Mouse (Mus musculus) adrenal gland, postnatal 25 days (tissue): Measurements from ENCODE around the gene Ube2q1. TPM values are rescaled to one million over a fixed set of nuclear protein-coding genes. Genes with fewer than 3 reads are reported as not detected.
"Not testable (repeated sequence)": the region's sequence is repeated elsewhere in the genome, so short reads cannot be mapped to it uniquely, and the experiment has no call there.

ENCODE experiments used
- DNase-seq: peaks from one replicate; pipeline ENCODE4 v3.0.0; 2021; ENCODE audit warnings: mixed read lengths
- total RNA-seq: library from RNA; stranded (reverse); gene quantifications from 2 replicates; pipeline ENCODE4 v1.2.3, GENCODE M21; 2021

Gene Ube2q1
- total RNA-seq, 1 experiment from 2014 or later = 76.1 TPM

DNA sequence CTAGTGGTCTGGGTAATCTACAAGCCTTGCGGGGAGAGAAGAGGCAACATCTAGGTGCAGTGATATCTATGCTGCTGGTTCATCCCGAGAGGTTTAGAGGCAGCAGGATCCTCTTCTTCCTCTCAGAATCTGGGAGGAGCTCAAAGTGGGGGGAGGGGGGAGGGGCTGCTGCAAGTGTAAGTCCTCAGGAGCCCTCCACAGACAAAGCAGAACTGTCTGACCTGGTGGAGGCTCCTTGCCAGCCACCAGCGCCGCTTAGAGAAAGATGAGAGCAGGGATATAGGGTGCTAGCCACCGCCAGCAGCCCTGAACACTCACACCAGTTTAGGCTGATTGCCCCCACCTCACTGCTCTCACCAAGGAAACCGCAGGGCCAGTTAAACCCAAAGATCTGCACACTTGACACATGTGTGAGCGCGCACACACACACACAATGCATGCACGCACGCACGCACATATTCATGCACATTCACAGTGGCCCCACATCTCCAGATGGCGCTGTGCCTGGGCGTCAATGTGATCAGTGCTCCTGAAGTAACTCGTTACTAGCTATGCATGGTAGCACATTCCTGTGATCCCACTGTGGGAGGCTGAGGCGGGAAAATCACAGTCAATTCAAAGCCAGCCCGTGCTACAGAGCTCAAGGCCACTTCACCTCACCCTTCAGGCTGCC, 15.4 kb downstream of the Ube2q1 start:
- no peak for DNase-seq

DNA sequence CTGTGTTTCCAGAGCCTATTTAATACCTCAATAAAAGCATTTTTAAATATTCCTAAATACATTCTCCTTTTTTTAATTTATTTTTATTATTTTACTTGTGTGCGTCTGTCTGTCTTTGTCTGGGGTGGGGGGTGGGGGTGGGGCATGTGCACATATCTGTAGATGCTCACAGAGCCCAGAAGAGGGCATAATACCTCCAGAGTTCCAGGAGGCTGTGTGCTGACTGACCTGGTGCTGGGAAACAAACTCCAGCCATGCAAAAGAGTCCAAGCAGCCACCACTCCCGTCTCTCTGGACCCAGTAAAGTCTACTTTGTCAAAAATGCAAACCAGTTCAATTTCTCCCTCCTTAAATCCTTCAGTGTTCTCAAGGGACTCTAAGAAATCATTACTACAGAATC, 21.2 kb downstream of the Ube2q1 start:
- DNase-seq = no peak

DNA sequence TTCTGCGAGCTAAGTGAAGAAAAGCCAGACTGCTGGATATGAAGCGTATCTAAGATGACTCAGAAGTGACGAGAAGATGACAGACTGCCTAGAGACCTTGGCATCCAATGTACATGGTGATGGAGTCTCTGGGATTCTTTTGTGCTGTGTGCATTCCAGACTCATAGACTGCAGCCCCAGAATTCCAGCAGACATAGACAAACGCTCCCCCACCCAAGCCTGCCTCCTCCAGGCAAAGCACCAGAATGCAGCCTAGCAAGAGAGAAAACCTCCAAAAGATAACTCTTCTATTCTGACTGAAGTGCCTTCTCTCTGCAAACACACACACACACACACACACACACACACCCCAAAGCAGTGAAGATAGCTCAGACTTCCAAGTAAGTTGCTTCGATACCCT, 22.3 kb downstream of the Ube2q1 start:
- no peak for DNase-seq

DNA sequence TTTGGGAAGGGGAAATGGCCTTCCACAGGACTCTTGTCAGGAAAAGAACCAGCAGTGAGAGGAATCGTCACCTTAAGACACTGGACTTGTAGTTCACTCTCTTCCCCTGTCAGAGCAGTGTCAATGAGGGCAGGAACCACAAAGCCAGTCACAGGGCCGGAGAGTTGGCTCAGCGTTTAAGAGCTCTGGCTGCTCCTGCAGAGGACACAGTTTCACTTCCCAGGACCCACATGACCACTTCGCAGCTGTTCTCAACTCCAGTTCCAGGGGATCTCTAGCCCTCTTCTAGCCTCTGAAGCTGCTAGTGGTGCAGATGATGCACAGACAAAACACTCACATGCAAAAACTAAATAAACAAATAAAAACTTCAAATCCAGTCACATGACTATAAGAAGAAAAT, 22.9 kb downstream of the Ube2q1 start:
- no peak for DNase-seq

DNA sequence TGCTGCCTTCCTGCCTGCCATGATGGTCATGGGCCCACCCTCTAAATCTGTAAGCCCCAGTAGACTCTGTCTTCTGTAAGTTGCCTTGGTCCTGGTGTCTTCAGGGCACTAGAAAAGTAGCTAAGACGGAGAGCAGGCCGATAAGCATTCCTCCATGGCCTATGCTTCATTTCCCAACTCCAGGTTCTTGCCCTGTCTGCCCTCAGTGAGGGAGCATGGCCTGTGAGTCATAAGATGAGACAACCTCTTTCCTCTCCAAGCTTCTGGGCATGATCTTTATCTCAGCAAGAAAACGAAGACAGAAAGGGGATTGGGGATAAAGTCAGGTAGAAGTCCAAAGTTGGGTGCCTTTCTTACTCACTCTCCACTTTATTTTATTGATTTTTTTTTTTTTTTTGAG, 25.1 kb downstream of the Ube2q1 start:
- DNase-seq = no peak

DNA sequence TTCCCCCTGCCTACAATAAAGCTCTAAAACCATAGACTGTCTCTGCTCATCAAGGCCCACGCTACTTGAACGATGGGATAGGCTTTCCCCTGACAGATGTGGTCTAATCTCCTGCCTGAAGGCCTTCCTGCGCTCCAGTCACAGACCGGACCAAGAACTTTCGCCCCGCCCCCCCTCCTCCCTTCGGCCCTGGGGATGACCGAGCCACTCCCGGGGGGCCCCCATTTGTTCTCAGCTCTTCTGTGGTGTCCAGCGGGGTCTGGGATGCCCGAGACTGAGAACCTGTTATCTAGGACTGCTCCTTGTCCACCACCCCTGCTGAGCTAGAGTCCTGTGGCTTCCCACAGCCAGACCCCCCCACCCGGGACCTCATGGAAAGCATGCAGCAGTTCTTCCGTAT, 26.1 kb downstream of the Ube2q1 start:
- DNase-seq = no peak

DNA sequence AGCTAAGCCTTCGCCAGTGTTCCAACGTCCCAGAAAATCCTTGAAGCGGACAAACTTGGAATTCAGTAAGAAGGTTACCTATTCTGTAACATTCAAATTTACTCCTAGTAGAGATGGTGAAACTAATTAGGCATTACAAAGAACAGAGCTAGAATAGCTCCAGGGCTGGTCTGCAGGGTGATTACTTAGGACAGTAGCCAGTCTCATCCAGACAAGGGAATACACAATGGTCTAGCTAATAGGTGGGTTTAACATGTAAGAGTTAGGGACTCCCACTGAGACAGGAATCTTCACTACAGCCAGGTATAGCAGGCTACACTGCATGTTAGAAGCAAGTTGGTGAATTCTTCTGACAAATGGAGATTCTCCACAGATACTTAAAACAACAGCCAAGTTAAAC, 26.7 kb downstream of the Ube2q1 start:
- DNase-seq = not testable (repeated sequence)

DNA sequence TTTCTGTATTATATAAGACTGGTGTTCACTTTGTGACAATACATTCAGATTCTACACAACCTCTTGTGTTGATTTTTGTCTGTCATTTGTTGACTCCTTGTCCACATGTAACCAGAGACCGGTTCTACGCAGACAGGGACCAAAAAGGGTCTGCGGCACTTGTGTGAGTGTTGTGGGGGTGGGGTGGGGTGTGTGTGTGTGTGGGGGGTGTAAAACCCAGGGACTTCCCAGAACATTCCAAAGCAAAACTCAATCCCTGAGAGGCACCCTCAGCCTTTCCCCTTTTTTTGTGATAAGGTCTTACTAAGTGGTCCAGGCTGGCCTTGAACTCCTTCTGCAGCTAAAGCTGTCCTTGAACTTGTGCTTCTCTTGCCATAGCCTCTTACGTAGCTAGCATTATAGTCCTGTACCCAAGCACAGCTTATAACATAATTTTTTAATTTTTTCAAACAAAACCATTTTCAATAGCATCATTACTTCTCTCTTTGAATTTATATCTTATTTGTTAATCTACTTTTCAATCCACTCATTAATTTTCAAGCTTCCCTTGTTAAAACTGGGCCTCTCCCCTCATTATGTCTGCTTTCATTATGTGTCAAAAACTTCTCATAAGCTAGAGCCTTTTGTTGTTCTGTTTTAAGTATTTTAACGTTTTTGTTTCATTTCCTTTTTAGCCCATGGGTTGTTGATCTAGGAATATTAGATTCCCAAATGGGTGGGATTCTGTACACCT, 27.5 kb downstream of the Ube2q1 start:
- DNase-seq = no peak

DNA sequence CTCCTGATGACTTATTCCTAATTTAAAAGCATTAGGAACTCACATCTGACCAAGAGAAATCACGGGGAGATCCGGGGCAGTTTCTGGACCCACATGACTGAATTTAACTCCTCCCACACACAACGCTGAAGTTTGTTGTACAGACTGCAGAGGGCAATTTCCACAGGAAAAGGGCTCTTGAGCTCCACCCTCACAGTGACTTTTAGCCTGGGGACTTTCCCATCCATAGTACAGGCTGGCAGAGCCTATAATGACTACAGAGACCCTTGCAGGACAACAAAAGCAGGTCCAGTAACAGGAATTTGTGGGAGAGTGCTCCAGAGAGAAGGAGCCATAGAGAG, 28.1 kb downstream of the Ube2q1 start:
- DNase-seq = no peak

DNA sequence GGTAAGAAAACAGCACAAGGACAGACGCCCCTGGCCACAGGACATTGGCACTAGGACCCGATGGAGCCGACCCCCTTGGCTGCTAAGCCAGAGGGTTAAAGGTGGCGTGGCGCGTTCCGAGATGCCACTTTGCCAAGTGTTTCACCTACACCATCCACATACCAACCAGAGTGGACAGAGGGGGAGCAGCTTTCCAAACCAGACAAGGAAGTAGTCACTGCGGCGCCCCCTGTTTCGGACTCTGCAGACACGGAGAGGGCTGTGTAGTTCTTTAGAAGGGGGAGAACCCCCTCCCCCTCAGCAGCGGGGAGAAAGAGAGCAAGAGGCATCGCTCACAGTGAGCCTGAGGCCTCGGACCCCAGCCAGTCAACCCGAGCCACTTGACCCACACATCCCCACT, 29.5 kb downstream of the Ube2q1 start:
- no peak for DNase-seq

DNA sequence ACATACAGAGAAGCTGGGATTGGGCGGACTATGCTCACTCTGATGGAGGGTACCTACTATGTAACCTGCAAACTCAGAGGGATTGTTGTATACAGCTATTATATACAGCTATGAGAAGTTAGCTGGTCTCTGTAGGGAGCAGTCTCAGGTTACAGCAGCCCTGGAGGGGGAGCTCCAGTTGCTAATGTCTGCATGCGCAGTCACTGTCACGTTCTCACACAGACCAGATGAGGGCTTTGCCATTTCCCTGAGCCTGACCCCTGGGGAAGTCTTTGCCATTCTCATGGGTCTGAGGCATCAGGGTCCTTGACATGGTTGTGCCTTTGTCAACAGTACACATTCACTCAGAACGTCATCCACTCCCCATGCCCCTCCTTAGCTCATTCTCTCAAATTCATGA, 31.8 kb downstream of the Ube2q1 start:
- no peak for DNase-seq

DNA sequence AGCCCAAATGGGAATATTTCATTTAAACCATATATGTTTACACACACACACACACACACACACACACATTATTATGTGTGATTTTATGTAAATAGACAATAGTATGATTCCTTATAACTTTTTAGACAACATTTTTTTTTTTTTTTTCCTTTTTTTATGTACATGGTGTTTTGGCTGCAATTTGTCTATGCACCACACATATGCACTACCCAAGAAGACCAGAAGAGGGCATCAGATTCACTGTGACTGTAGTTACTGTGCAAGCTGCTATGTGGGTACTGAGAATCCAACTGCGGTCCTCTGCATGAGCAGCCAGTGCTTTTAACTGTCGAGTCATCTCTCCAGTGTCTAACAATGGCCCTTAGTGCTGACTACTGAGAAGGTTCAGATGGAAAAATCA, 33.3 kb downstream of the Ube2q1 start:
- no peak for DNase-seq

DNA sequence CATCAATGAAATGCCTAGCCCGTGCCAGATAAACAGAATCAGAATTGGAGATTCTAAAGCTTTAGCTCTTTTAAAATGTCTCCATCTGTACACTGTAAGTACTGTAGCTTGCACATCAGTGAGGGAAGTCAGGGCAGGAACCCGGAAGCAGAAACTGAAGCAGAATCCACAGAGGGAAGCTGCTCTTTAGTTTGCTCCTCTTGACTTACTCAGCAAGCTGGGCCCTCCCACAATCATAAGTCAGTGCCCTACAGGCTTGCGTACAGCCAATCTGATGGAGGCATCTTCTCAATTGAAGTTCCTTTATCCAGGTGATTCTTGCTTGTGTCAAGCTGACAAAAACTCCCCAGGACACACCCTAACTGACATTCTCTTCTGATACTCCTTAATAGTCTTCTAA, 33.8 kb downstream of the Ube2q1 start:
- no peak for DNase-seq

DNA sequence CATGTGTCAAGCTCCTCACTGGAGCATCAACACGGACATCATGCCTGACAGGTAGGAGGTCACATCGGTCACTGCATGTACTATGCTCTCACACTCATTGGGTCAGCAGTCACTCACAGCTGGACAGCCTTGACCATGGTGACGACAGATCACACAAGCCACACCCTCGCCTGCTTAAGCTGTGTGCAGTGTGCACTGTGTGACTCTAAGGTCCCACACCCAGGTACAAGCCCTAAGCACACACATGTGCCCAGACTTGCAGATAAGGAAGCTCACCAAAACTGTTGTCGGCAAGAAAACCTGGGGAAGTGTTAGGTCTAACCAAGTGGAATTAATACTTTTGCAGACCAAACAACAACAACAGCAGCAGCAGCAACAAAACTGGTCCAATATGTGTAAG, 34.5 kb downstream of the Ube2q1 start:
- no peak for DNase-seq

DNA sequence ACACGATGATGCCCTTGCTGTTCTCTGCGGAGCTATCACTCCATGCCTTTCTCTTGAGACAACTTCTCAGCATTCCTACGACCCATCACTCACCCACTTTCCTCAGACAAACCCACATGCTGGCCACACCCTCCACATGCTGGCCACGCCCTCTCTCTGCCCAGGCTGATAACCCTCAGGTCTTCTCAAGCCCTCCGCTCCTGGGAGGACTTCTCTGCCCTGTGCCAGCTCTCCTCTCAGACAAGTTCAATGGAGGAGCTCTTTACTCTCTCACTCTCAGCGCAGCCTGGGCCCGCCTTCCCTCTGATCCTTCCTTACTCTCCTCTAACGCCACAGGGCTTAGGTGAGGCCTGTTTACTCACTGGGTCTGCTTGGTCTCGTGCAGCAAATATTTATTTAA, 35.2 kb downstream of the Ube2q1 start:
- no peak for DNase-seq

DNA sequence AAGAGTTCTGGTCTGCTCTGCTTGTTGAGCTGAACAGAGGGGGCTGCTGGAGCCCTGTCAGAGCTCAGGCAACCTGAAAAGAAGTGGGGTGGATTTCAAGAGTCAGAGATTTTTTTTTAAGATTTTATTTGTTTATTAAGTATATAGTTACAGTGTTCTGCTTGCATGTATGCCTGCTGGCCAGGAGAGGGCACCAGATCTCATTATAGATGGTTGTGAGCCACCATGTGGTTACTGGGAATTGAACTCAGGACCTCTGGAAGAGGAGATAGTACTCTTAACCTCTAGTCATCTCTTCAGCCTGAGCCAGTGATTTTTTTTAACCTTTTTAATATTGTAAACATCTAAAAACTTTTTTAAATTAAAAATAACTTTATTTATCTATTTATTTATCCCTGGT, 37.4 kb downstream of the Ube2q1 start:
- no peak for DNase-seq

DNA sequence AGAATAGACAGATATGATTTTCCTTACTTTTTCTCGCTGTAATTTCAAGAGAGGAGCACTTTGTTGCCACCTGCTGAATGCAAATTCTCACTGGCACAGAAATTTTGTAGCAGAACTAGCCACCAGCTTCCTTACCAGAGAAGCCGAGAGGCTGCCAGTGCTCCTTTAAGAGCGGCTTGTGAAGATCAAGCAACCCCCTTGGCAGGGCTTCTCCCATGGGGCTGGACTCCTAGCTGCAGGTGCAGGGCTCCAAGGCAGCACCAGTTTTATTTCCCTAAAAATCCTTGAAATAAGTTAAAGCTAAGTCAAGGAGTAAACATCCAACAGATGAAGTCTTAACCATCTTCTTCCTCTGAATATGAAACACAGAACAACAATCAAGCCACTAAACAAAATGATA, 38.8 kb downstream of the Ube2q1 start:
- no peak for DNase-seq

DNA sequence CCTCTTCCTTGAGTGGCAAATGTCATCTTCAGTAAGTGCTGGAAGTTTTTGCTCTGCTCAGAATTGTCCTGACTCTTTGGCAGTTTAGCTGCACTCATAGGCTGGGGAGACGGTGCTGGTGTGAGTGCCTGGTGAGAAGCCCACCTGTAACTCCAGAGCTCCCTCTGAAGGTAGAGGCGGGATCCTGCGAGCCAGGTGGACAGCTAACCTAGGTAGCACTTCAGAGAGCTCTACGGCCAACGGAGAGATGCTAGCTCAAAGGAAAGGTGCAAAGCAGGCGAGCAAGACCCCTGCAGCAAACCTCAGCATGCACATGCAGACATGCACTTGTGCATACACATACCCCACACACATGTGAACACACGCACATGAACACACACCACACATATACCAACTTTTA, 40.6 kb downstream of the Ube2q1 start:
- DNase-seq = no peak

DNA sequence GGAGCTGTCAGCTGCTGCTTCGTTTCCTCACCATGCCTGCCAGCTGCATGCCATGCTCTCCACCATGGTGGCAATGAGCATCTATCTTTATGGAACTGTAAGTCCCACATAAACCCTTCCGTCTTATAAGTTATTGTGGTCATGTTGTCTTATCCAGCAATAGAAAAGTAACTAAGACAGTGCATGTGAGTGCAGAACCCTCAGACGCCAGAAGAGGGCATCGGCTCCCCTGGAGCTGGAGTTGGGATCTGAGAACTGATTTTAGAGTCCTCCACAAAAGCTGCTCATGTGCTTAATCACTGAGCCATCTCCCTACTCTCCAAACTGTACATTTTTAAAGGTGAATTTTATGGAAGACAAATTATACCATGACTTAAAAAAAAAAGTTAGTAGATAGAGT, 43.6 kb downstream of the Ube2q1 start:
- DNase-seq = peak; percentile 61

DNA sequence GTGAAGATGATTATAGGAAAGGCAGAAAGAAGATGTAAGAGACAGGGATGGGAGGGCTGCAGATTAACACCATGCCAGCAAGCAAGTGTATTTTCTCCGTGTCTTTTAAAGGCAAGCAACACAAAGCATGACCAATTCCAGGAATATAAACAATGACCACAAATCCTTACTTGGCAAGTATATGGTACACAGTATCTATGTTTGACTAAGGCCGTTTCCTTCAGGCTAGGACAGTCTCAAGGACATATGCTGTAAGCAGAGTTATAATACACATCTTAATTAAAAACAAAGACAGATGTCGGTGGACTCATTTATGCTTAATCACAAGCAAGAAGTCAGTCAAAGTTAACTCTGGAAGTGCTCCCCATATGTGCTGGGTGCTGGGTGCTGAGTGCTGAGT, 45.2 kb downstream of the Ube2q1 start:
- no peak for DNase-seq

DNA sequence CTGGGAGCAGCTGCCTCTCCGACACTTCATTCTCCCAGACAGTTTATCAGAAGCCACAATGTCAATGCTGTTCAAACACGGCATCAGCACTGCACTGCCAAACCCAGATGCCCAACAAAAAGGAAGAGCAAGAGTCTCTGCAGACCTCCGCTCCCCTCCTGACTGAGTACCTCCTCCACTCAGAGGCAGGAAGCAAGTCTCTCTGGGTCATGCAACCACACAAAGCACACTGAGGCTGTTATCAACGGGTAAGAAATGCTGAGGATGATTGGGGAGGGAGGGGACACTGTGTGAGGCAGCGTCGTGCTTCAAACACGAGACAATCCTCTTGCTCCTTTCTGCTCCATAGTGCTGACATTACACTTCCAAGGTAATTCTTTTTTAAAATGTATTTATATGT, 46.5 kb downstream of the Ube2q1 start:
- DNase-seq = no peak

DNA sequence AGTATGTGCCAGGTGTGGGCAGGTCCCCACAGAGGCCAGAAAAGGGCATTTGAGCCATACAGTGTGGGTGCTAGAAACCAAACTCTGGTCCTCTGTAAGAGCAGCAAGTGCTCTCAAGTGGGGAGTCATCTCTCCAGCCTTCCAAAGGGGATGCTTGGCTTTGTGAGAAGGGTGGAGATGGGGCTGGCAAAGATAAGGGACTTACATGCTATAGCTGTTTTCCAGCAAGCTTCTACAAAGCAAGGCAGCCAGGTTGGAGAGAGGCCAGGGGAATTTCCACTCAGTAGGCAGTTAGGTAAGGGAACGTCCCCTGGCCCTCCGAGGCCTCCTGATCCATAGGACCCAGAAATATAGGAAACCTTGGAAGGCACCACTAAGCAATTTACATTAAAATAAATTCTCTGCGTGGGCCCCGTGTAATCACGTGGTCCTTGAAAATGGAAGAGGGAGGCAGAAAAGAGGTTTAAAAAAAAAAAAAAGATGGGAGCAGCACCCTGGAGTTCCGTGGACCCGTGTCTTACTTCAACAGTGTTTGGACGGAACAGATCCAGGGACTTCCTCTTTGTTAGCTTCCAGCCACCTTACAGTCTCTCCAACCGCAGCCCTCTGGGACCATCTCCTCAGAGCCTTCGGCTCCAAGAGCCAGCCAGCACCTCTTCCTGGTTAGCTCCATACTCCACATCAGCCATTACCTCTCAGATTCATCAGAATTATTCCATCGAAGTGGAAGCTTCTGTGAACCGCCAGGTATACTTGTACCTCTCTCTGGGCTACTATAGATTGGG, 47.1 kb downstream of the Ube2q1 start:
- no peak for DNase-seq

DNA sequence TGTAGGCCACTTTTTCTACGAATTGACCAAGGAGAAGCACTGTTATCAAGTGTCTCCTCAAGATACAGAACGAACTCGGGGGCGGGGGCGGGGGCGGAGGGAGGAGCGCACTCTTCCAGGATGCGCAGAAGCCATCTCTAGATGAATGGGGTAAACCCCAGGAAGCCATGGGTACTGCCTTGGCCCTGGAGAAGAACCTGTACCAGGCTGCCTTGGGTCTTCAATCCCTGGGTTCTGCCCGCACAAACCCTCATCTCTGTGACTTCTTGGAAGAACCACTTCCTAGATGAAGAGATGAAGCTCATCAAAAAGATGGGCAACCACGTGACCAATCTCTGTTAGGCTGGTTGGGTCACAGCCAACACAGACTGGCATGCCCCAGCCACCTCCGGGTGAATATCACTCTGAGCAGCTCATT, 47.7 kb downstream of the Ube2q1 start:
- DNase-seq = no peak
